Mouse (Mus musculus) hindbrain, embryonic 11.5 days (tissue): ENCODE measurements around the gene Dot1l. TPM values are rescaled to one million over a fixed set of nuclear protein-coding genes. Genes with fewer than 3 reads are reported as not detected.

Experiments
- ATAC-seq: fragments of 200-750 bp; cut with Nextera tagmentation; 2 replicates; pipeline ENCODE4 v1.8.0; 2017; ENCODE audit warnings: mild to moderate bottlenecking, moderate TSS enrichment, moderate library complexity; ENCODE audit not compliant: low FRiP score
- DNase-seq: peaks from one replicate; pipeline ENCODE4 v3.0.0-alpha.2; 2015; ENCODE audit warnings: low spot score
- H3K27ac ChIP-seq: fragments of 300-500 bp; sonication (generic); 2 replicates; pipeline ENCODE4 v1.5.1; 2014; ENCODE audit warnings: mild to moderate bottlenecking, low read depth, low read length
- H3K27me3 ChIP-seq: fragments of 300-500 bp; sonication (generic); 2 replicates; pipeline ENCODE4 v1.6.1; 2014; ENCODE audit warnings: mild to moderate bottlenecking, low read length, moderate library complexity, mixed read lengths; ENCODE audit not compliant: control insufficient read depth, insufficient read depth
- H3K36me3 ChIP-seq: fragments of 300-500 bp; sonication (generic); 2 replicates; pipeline ENCODE4 v1.6.1; 2014; ENCODE audit warnings: mild to moderate bottlenecking, low read length, moderate library complexity, mixed read lengths; ENCODE audit not compliant: control insufficient read depth, insufficient read depth
- H3K4me1 ChIP-seq: fragments of 300-500 bp; sonication (generic); replicated peaks from 2 replicates; pipeline ENCODE4 v1.6.1; 2014; ENCODE audit warnings: low read length, mixed read lengths; ENCODE audit not compliant: control insufficient read depth, insufficient read depth
- H3K4me2 ChIP-seq: fragments of 300-500 bp; sonication (generic); replicated peaks from 2 replicates; pipeline ENCODE4 v1.6.1; 2014; ENCODE audit warnings: mild to moderate bottlenecking, low read depth, low read length
- H3K4me3 ChIP-seq: fragments of 300-500 bp; sonication (generic); 2 replicates; pipeline ENCODE4 v1.5.1; 2014; ENCODE audit warnings: low read depth, low read length
- H3K9ac ChIP-seq: fragments of 300-500 bp; sonication (generic); 2 replicates; pipeline ENCODE4 v1.6.1; 2014; ENCODE audit warnings: low read depth, low read length
- H3K9me3 ChIP-seq: fragments of 300-500 bp; sonication (generic); 2 replicates; pipeline ENCODE4 v1.6.1; 2016; ENCODE audit warnings: low read length; ENCODE audit not compliant: control insufficient read depth
- WGBS: fragments of 180-500 bp; shearing (Covaris S2); extraction: QIAGEN DNeasy Blood & Tissue Kit; methylation state at CpG from one replicate; pipeline ENCODE4 v1.1.7; 2014; 5-methylcytosine and 5-hydroxymethylcytosine counted together
- polyA plus RNA-seq: library from polyadenylated mRNA; unstranded; fragments of >200 nt; fragmentation: Nextera tagmentation; extraction: Ambion mirVana; gene quantifications from 2 replicates; pipeline ENCODE4 v1.2.1, GENCODE M21; 2014

Gene Dot1l
- polyA plus RNA-seq, 1 experiment from 2014 or later, result 25.1 TPM

DNA sequence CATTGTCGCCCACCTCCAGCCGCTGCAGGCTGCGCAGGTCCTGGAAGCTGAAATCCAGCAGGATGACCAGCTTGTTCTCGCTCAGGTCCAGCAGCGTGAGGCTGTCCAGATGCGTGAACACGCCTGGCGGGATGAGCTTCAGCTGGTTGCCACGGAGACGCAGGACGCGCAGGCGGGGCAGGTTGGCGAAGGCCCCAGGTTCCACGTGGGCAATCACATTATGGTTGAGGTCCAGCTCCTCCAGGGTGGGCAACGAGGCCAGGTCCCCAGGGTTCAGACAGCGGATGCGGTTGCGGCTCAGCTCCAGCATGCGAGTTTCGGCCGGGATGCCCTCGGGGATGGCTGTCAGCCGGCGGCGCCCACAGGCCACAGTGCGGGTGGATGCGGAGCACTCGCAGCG, 80.6 kb downstream of the Dot1l start:
- DNase-seq, result no peak
- Histone ChIP-seq H3K36me3 (no peaks in the 10 kb centered on the region), H3K4me2 (0 out of 2 replicates have a peak overlapping the region, but pooled peaks have one; percentile 17), H3K9me3 (no peaks in the 10 kb centered on the region), H3K27me3 (peaks cover 31% of the 10 kb centered on the region), H3K4me3 (no peak overlapping the region), H3K9ac (no peak overlapping the region), H3K4me1 (peaks cover 5% of the 10 kb centered on the region), H3K27ac (no peak overlapping the region)
- no peak for ATAC-seq
- WGBS, result 49% methylated on average over 30 of the region's 30 CpGs

GRCm38 (mm10) chr10:80836949-80837379, 82.0 kb downstream of the Dot1l start:
- Histone ChIP-seq H3K27ac (no peak overlapping the region), H3K4me2 (no peak overlapping the region), H3K27me3 (peaks cover 34% of the 10 kb centered on the region), H3K4me1 (peaks cover 3% of the 10 kb centered on the region), H3K4me3 (no peak overlapping the region), H3K36me3 (no peaks in the 10 kb centered on the region), H3K9ac (no peak overlapping the region), H3K9me3 (no peaks in the 10 kb centered on the region)
- DNase-seq (no peak), ATAC-seq (no peak)
- 53% methylated on average over 7 of the region's 7 CpGs for WGBS

DNA sequence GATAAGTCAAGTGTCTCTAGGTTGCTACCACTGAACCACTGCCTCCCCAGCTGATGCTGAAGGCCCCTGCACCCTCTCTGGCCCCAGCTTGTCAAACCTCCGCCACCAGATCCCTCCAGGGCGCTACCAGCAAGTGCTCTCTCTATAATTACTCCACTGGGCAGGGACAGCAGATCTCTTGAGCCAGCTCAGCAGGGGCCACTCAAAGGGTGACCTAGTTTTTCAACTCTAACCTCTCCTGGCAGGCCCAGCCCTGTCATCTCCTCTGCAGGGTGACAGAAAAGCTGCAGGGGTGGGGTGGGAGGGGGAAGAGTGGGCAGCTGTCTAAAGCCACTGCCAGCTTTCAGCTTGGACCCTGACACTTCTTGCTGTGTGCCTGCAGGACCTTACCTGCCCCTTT, 82.8 kb downstream of the Dot1l start:
- Histone ChIP-seq H3K4me1 (peaks cover 1% of the 10 kb centered on the region), H3K36me3 (no peaks in the 10 kb centered on the region), H3K4me3 (no peak overlapping the region), H3K27ac (no peak overlapping the region), H3K9ac (0 out of 2 replicates have a peak overlapping the region, but pooled peaks have one; percentile 7), H3K27me3 (peaks cover 43% of the 10 kb centered on the region), H3K4me2 (no peak overlapping the region), H3K9me3 (no peaks in the 10 kb centered on the region)
- 19% methylated on average over 2 of the region's 2 CpGs for WGBS
- ATAC-seq (no peak), DNase-seq (no peak)

DNA sequence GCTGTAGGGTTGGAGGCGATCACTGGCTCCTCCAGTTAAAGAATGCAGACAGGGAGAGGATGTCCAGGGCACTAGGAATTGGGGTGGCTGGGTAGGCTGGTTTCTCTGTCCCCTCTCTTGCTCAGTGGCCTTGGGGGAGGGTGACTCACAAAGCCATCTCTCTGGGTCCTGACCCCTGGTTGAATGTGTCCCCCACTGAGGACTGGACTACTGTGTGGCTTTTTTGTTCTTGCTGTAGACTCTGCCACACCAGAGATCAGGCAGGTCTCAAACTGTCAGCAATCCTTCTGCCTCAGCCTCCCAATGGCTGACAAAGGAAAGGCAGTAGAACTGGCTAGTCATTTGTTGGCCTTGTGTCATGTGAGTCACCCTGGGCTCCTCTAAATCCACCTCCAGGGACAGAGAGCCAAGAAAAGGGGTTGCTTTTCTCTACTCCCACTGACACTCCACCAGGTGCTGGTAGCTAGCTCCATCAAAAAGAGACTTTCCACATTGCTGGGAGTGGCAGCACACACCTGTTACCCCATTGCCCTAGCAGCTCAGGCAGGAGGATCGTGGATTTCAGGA, 83.4 kb downstream of the Dot1l start:
- Histone ChIP-seq H3K4me2 (no peak overlapping the region), H3K4me1 (no peaks in the 10 kb centered on the region; the same call in 1 of the 2 replicates), H3K9me3 (no peaks in the 10 kb centered on the region), H3K27me3 (peaks cover 49% of the 10 kb centered on the region), H3K9ac (no peak overlapping the region), H3K36me3 (no peaks in the 10 kb centered on the region), H3K27ac (no peak overlapping the region), H3K4me3 (no peak overlapping the region)
- DNase-seq (no peak), ATAC-seq (no peak)
- 54% methylated on average over 2 of the region's 2 CpGs for WGBS

DNA sequence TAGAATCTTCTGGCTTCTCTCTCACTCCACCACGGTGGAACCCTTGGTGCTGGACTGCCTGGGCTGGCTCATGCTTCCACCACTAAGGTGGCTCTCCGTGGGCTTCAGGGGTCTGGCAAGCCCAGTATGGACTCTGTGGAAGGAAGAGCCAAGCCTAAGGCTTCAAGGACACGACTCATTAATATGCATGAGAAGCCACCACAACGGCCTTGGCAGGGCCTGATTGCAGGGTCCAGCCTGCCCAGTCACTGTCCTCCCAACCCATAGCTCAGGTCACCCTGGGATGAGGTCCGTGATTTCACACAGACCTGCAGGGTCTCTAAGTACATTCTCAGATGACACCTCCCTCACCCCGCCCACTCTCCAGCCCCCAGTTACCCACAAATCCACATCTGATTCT, 84.8 kb downstream of the Dot1l start:
- no peak overlapping the region for H3K9ac ChIP-seq
- DNase-seq (no peak), ATAC-seq (no peak)
- WGBS, result 61% methylated on average over 6 of the region's 6 CpGs
- H3K27me3 ChIP-seq, result peaks cover 52% of the 10 kb centered on the region
- H3K9me3 ChIP-seq, result no peaks in the 10 kb centered on the region
- H3K4me2 ChIP-seq, result no peak overlapping the region
- no peaks in the 10 kb centered on the region; the same call in none of the 2 replicates for H3K4me1 ChIP-seq
- H3K36me3 ChIP-seq, result no peaks in the 10 kb centered on the region
- no peak overlapping the region for H3K4me3 ChIP-seq
- H3K27ac ChIP-seq, result no peak overlapping the region

DNA sequence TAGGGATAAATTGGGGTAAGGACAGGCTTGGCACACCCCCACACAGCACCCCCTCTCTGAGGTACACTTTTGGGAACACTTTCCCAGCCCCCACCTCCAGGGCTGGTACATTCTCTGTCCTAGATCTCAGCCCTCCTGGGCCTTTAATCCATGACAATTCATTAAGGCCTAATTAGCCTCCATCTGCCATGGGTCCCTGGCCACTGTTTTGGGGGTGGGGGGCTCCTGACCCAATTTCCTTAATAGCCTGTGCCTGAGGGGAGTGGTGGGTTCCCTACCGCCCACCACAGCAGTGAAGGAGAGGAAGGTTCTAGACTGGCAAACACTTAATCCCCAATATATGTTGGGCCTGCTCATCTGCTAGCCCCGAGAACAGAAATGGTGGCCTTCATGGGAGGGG, 86.7 kb downstream of the Dot1l start:
- ATAC-seq, result no peak
- no peak overlapping the region for H3K4me3 ChIP-seq
- DNase-seq, result no peak
- H3K27ac ChIP-seq, result no peak overlapping the region
- no peaks in the 10 kb centered on the region for H3K9me3 ChIP-seq
- no peak overlapping the region for H3K9ac ChIP-seq
- no peak overlapping the region for H3K4me2 ChIP-seq
- no peaks in the 10 kb centered on the region for H3K36me3 ChIP-seq
- 93% methylated on average over 2 of the region's 2 CpGs for WGBS
- H3K27me3 ChIP-seq, result peaks cover 40% of the 10 kb centered on the region
- H3K4me1 ChIP-seq, result no peaks in the 10 kb centered on the region; the same call in 1 of the 2 replicates

DNA sequence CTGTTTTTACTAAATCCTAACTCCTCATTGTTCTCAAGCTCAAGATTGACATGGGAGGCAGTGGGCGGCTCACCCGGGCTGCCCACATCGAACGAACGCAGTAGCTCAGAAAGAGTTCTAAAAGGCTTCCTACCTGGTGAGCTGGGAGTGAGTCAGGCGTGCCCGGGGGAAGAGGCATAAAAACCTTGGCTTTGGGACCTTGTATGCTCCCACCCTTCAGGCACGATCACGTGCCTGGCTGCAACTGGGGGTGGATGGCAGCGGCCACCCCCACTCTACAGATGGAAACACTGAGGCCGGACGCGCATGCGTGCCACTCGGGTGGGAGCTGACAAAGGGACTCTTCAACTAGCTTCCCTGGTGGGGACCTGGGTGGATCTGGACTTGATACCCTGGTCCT, 87.3 kb downstream of the Dot1l start:
- no peaks in the 10 kb centered on the region for H3K36me3 ChIP-seq
- WGBS, result 84% methylated on average over 15 of the region's 15 CpGs
- no peak overlapping the region for H3K4me2 ChIP-seq
- ATAC-seq, result no peak
- no peak overlapping the region for H3K9ac ChIP-seq
- H3K9me3 ChIP-seq, result no peaks in the 10 kb centered on the region
- no peak overlapping the region for H3K4me3 ChIP-seq
- H3K27me3 ChIP-seq, result peaks cover 38% of the 10 kb centered on the region
- no peaks in the 10 kb centered on the region; the same call in 1 of the 2 replicates for H3K4me1 ChIP-seq
- H3K27ac ChIP-seq, result no peak overlapping the region
- DNase-seq, result no peak

GRCm38 (mm10) chr10:80843087-80843930, 88.3 kb downstream of the Dot1l start:
- WGBS, result 13% methylated on average over 27 of the region's 32 CpGs
- no peak overlapping the region for H3K27ac ChIP-seq
- ATAC-seq, result no peak

More at GRCm38 (mm10) chr10:80843087-80843930, 88.3 kb downstream of the Dot1l start:
- Histone ChIP-seq H3K4me1 (no peaks in the 10 kb centered on the region; the same call in 1 of the 2 replicates), H3K4me3 (peak overlapping the region; percentile 31), H3K4me2 (peak overlapping the region; percentile 72), H3K27me3 (peaks cover 38% of the 10 kb centered on the region), H3K36me3 (no peaks in the 10 kb centered on the region), H3K9me3 (no peaks in the 10 kb centered on the region), H3K9ac (peak overlapping the region; percentile 47)
- DNase-seq, result no peak
